Mouse (Mus musculus): ENCODE measurements at regions not wholly inside any gene's neighbourhood (a gene's known extent, or its start where the extent isn't known, plus 50 kb on each side); places are given as distances from the start of the nearest gene placed in this dataset.
A peak's percentile ranks its signal among the peaks of the same experiment; 100 is the strongest.

GRCm38 (mm10) chr12:106729686-106730085 lies 719.7 kb downstream of the Vrk1 start:
- no peak for DNase-seq (ENCODE audit: low spot score in 2 of 2)

GRCm38 (mm10) chr12:106732108-106732857 lies 722.3 kb downstream of the Vrk1 start:
- DNase-seq (ENCODE audit: low spot score in 2 of 2), result no peak

GRCm38 (mm10) chr12:106748765-106749164 lies 738.7 kb downstream of the Vrk1 start:
- DNase-seq (ENCODE audit: low spot score in 2 of 2), result no peak

GRCm38 (mm10) chr12:106763552-106763951 lies 724.9 kb upstream of the 3110018I06Rik start:
- DNase-seq (ENCODE audit: low spot score in 2 of 2), result no peak

- no peak for DNase-seq (ENCODE audit: low spot score in 2 of 2)
These were observed 723.9 kb upstream of the 3110018I06Rik start for GRCm38 (mm10) chr12:106764516-106764915.

- DNase-seq (ENCODE audit: low spot score in 2 of 2), result no peak
These were observed 714.9 kb upstream of the 3110018I06Rik start for GRCm38 (mm10) chr12:106773536-106773935.

- no peak for DNase-seq (ENCODE audit: low spot score in 2 of 2)
These were observed 691.8 kb upstream of the 3110018I06Rik start for GRCm38 (mm10) chr12:106796596-106796995.

GRCm38 (mm10) chr12:106819736-106820135 lies 668.7 kb upstream of the 3110018I06Rik start:
- DNase-seq (ENCODE audit: low spot score in 2 of 2), result no peak

GRCm38 (mm10) chr12:106822311-106822710 lies 666.1 kb upstream of the 3110018I06Rik start:
- DNase-seq (ENCODE audit: low spot score in 2 of 2), result no peak

- DNase-seq (ENCODE audit: low spot score in 2 of 2), result no peak
These were observed 659.9 kb upstream of the 3110018I06Rik start for GRCm38 (mm10) chr12:106828542-106828941.

GRCm38 (mm10) chr12:106829323-106829722 lies 659.1 kb upstream of the 3110018I06Rik start:
- DNase-seq (ENCODE audit: low spot score in 2 of 2), result no peak

- no peak for DNase-seq (ENCODE audit: low spot score in 2 of 2)
These were observed 653.2 kb upstream of the 3110018I06Rik start for GRCm38 (mm10) chr12:106835241-106835640.

GRCm38 (mm10) chr12:106839618-106840017 lies 648.8 kb upstream of the 3110018I06Rik start:
- no peak for DNase-seq (ENCODE audit: low spot score in 2 of 2)

- DNase-seq (ENCODE audit: low spot score in 2 of 2), result no peak
These were observed 648.2 kb upstream of the 3110018I06Rik start for GRCm38 (mm10) chr12:106840150-106840651.

- DNase-seq (ENCODE audit: low spot score in 2 of 2), result no peak
These were observed 646.4 kb upstream of the 3110018I06Rik start for GRCm38 (mm10) chr12:106841996-106842395.

- no peak for DNase-seq (ENCODE audit: low spot score in 2 of 2)
These were observed 646.0 kb upstream of the 3110018I06Rik start for GRCm38 (mm10) chr12:106842396-106842795.

- DNase-seq (ENCODE audit: low spot score in 2 of 2), result no peak
These were observed 636.8 kb upstream of the 3110018I06Rik start for GRCm38 (mm10) chr12:106851666-106852065.

GRCm38 (mm10) chr12:106852736-106853135 lies 635.7 kb upstream of the 3110018I06Rik start:
- DNase-seq (ENCODE audit: low spot score in 2 of 2), result no peak

- DNase-seq (ENCODE audit: low spot score in 2 of 2), result no peak
These were observed 634.7 kb upstream of the 3110018I06Rik start for GRCm38 (mm10) chr12:106853711-106854240.

- DNase-seq (ENCODE audit: low spot score in 2 of 2), result no peak
These were observed 632.9 kb upstream of the 3110018I06Rik start for GRCm38 (mm10) chr12:106855520-106855919.

- DNase-seq (ENCODE audit: low spot score in 2 of 2), result peak in 1 of 2 experiments; percentile 8
These were observed 626.8 kb upstream of the 3110018I06Rik start for GRCm38 (mm10) chr12:106861638-106862037.

GRCm38 (mm10) chr12:106864076-106864475 lies 624.4 kb upstream of the 3110018I06Rik start:
- DNase-seq (ENCODE audit: low spot score in 2 of 2), result no peak

- no peak for DNase-seq (ENCODE audit: low spot score in 2 of 2)
These were observed 620.4 kb upstream of the 3110018I06Rik start for GRCm38 (mm10) chr12:106868036-106868435.
